Mouse (Mus musculus) urinary bladder, postnatal 4 days (tissue): Measurements from ENCODE around the gene Uba2.
"Not testable (repeated sequence)": the region's sequence is repeated elsewhere in the genome, so short reads cannot be mapped to it uniquely, and the experiment has no call there.

Source experiments
- DNase-seq, 2 experiments: peaks; one replicate each; pipeline ENCODE4 v3.0.0; 2021 to 2022; ENCODE audit warnings: low spot score in 2 of 2

Uba2 gene

DNA sequence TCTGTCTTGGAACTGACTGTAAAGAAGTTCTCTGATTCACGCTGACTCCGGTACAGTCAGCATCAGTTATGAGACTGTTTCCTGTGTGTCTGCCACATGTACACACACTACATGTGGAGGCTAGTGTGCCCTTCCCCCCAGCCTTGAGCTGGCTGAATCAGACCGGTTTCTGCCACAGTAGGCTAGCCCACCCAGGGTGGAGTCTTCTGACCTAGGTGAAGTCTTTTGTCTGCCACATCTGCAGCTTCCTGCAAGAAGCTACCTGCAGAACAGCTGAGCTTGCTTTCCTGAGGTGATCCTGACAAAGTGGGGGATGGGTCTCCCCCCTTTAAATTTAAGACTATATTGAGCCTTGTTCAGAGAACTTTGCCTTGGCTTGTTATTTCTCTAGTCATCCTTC lies at the start of gene Uba2:
Gene Uba2 (minus strand): TSS at position 146 of the 400 bp plus-strand sequence.
- no peak for DNase-seq

GRCm38 (mm10) chr7:34218496-34218895 lies 49.1 kb upstream of the Uba2 start:
- DNase-seq, result no peak

- DNase-seq, result no peak
Measured at GRCm38 (mm10) chr7:34216474-34216873, 47.1 kb upstream of the Uba2 start.

GRCm38 (mm10) chr7:34215481-34215880 lies 46.1 kb upstream of the Uba2 start:
- DNase-seq, result no peak

- no peak for DNase-seq
Measured at GRCm38 (mm10) chr7:34214644-34215043, 45.2 kb upstream of the Uba2 start.

DNA sequence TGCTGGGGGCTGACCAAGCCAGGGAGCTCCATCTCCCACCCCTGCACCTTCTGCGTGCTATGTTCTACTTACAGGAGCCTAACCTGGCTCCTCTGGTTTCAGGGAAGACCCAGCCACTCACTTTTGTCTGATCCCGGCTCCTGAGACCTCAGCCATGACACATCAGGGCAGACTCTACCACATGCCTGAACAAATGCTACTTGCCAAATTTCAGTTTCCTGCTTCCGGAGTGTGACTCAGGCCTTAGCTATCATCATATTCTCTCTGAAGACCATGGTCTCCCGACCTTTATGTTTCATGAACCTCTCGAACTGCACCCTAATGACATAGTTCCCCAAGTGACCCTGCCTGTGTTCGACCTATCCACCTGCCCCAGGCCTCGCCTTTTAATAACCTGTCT lies 43.9 kb upstream of the Uba2 start:
- DNase-seq, result no peak

- no peak for DNase-seq
Measured at GRCm38 (mm10) chr7:34208027-34208745, 38.8 kb upstream of the Uba2 start.

- no peak for DNase-seq
Measured at GRCm38 (mm10) chr7:34206331-34206730, 36.9 kb upstream of the Uba2 start.

GRCm38 (mm10) chr7:34202147-34202546 lies 32.7 kb upstream of the Uba2 start:
- not testable (repeated sequence) for DNase-seq

GRCm38 (mm10) chr7:34200829-34201228 lies 31.4 kb upstream of the Uba2 start:
- no peak for DNase-seq

GRCm38 (mm10) chr7:34198346-34198745 lies 28.9 kb upstream of the Uba2 start:
- no peak for DNase-seq

GRCm38 (mm10) chr7:34196132-34197128 lies 27.0 kb upstream of the Uba2 start, which contains the start of gene Pdcd2l:
Pdcd2l (minus strand) TSS chr7:34196661.
- DNase-seq, result peak; percentile 87 to 94

GRCm38 (mm10) chr7:34195632-34196031 lies 26.2 kb upstream of the Uba2 start:
- DNase-seq, result no peak

GRCm38 (mm10) chr7:34192825-34193224 lies 23.4 kb upstream of the Uba2 start:
- DNase-seq, result no peak

- no peak for DNase-seq
Measured at GRCm38 (mm10) chr7:34189376-34189989, 20.1 kb upstream of the Uba2 start.

GRCm38 (mm10) chr7:34183794-34184193 lies 14.4 kb upstream of the Uba2 start:
- no peak for DNase-seq

GRCm38 (mm10) chr7:34183356-34183755 lies 14.0 kb upstream of the Uba2 start:
- no peak for DNase-seq

DNA sequence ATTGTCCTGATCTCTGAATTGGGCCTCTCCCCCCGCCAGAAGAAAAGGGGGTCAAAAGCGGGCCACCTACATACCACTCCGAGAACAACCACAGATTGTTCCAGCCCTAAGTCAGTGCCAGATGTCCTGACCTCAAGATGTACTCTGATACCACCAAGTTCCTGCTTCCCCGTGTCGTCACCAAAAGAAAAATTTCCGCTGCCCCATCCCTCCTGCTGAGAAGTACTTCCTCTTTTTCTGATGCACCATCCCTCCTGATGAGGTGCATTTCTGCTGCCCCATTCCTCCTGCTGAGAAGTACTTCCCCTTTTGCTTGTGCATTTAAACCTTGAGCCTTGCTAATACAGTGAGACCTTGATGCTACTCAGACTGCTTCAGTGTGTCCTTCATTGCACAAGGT lies 6.8 kb upstream of the Uba2 start:
- not testable (repeated sequence) for DNase-seq

- DNase-seq, result no peak
Measured at GRCm38 (mm10) chr7:34172251-34172650, 2.9 kb upstream of the Uba2 start.

DNA sequence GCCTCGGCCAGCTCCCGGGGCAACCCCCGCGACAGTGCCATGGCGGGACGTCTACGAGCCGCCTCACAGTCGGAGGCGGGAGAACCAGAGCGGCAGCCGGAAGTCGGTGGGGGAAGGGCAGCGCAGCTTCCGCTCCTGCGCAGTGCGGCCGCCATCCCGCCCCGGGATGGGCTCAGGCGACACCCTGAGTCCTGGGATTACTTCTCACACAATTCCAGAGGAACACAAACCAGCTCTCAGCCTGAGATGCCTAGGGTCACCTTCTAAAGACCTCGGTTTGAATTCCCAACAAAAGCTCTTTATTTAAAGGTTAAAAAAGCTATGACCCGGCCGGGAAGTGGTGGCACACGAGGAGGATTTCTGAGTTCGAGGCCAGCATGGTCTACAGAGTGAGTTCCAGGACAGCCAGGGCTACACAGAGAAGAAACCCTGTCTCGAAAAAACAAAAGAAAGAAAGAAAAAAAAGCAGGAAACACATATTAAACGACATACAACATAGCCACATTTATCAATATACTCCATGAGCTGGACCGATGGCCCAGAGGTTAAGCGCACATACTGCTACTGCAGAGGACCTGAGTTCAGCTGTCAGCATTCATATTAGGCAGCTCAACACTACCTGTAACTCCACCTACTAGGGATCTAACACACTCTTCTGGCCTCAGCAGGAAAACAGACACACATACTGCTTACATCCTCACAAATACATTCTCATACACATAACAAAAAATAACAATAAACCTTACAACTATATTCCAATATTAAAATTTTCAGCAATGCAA lies 738 bp downstream of the Uba2 start:
- peak; percentile 89 to 93 for DNase-seq

DNA sequence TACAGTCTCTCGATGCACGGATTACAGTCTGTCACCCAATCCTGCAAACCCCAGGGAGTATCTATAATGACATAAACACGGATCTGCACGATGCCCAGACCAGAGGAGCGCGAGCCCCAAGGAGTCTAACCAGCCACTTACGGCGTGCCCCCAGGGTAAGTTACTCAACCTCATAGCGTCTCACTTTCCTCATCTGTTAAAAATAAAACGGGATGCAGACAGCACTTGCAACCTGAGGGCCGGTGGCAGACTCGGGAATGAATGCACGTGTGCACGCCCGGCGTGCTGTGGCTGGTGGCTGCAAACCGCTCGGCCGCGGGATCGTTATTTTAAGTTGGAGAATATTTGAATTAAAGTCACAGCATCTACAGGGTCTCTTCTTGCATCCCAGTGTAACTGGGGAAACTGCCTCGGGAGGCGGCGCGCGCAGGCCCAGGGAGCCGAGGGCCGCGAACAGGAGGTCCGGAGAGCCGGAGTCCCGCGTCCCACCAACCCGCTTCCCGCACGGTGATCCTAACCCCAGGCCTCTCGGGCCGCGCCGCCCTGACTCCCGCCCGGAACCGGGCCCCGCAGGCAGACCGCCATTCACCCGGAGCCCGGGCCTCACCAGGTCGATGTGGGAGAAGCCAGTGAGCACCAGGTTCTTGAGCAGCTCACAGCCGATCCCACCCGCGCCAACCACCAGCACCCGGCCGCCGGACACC lies 1.5 kb downstream of the Uba2 start:
- DNase-seq, result no peak
